Mouse (Mus musculus) embryo, embryonic 9.5 days (tissue): Measurements from ENCODE around the gene Hist1h4j.

Source experiments
- DNase-seq: peaks from one replicate; pipeline ENCODE4 v3.0.0-alpha.2; 2017; ENCODE audit errors: extremely low spot score

Gene Hist1h4j

DNA sequence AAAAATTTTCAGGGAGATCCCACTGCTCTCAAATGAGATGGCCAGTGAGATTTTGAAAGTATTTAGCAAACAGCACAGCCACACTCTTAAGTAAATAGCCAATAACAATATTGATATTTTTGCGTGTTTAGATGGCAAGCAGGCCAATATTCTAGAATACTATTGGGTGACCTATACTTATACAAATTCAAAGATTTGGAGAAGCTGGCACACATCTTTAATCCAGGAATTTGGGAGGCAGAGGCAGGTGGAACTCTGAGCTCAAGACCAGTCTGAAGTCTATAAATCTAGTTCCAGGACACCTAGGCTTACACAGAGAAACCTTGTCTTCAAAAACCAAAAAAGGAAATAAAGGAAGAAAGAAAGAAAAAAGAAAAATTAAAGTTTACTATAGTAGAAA is 46.8 kb downstream of the Hist1h4j start:
- no peak for DNase-seq

- DNase-seq: peak; percentile 82
These were observed 47.7 kb downstream of the Hist1h4j start for GRCm38 (mm10) chr13:21782361-21783254.

DNA sequence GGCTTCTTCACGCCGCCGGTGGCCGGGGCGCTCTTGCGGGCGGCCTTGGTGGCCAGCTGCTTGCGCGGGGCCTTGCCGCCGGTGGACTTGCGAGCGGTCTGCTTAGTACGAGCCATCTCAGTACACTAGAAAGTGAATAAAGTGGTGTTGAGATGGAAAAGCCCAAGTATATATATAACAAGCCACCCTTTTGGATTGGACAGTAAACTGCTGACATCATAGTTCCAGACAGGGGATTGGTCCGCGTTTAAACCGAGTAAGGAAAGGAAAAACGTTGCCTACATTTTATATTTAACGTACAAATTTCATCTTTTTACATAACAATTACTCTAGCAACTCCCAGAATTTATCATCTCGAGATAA is 48.4 kb downstream of the Hist1h4j start, which contains the start of gene Hist1h3i:
Gene Hist1h3i (minus strand): TSS at position 116 of the 363 bp plus-strand sequence.
- DNase-seq: peak; percentile 91

- peak; percentile 76 for DNase-seq
These were observed 48.9 kb downstream of the Hist1h4j start for GRCm38 (mm10) chr13:21783734-21784161.

DNA sequence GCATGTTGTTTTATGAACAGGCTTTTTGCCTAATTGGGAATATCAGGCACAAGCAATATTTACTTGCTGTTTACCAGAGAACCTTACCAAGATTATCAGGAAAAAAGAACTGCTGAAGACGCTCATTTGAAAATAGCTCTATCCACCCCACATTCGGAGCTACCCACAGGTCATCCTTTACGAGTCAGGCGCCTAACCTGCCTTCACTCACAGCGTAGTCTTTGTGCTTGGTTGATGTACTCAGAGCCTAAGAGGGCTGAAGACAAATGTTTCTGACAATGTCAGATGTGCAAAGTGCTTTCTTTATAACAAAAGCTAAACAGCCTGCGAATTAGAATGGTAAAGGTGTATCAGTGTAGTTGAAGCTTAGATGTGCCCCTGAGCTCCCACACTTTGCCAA is 49.4 kb downstream of the Hist1h4j start:
- DNase-seq: peak; percentile 45
